Mouse (Mus musculus) forebrain, embryonic 10.5 days (tissue): ENCODE measurements around the gene Safb2. TPM values are rescaled to one million over a fixed set of nuclear protein-coding genes. Genes with fewer than 3 reads are reported as not detected.

Source experiments
- DNase-seq: peaks from one replicate; pipeline ENCODE4 v3.0.0-alpha.2; 2017; ENCODE audit warnings: low spot score; ENCODE audit errors: extremely low spot score
- H3K27ac ChIP-seq: fragments of 300-500 bp; sonication (generic); 2 replicates; pipeline ENCODE4 v1.5.1; 2016; ENCODE audit warnings: mild to moderate bottlenecking
- H3K27me3 ChIP-seq: fragments of 300-500 bp; sonication (generic); 2 replicates; pipeline ENCODE4 v1.6.1; 2016; ENCODE audit warnings: mild to moderate bottlenecking; ENCODE audit not compliant: poor library complexity, severe bottlenecking
- H3K36me3 ChIP-seq: fragments of 300-500 bp; sonication (generic); replicated peaks from 2 replicates; pipeline ENCODE4 v1.6.1; 2016; ENCODE audit warnings: mild to moderate bottlenecking, moderate library complexity
- H3K4me1 ChIP-seq: fragments of 300-500 bp; sonication (generic); 2 replicates; pipeline ENCODE4 v1.6.1; 2016
- H3K4me3 ChIP-seq: fragments of 300-500 bp; sonication (generic); 2 replicates; pipeline ENCODE4 v1.5.1; 2016; ENCODE audit warnings: mild to moderate bottlenecking, moderate library complexity
- H3K9me3 ChIP-seq: fragments of 300-500 bp; sonication (generic); 2 replicates; pipeline ENCODE4 v1.6.1; 2016; ENCODE audit warnings: mild to moderate bottlenecking, moderate library complexity
- WGBS: fragments of 180-500 bp; shearing (Covaris S2); methylation state at CpG from one replicate; pipeline ENCODE4 v1.1.7; 2016; 5-methylcytosine and 5-hydroxymethylcytosine counted together
- polyA plus RNA-seq: library from polyadenylated mRNA; unstranded; fragments of >200 nt; fragmentation: Nextera tagmentation; extraction: Ambion mirVana; gene quantifications from 2 replicates; pipeline ENCODE4 v1.2.1, GENCODE M21; 2016

Safb2 gene
- polyA plus RNA-seq, 1 experiment from 2014 or later: 84.0 TPM

DNA sequence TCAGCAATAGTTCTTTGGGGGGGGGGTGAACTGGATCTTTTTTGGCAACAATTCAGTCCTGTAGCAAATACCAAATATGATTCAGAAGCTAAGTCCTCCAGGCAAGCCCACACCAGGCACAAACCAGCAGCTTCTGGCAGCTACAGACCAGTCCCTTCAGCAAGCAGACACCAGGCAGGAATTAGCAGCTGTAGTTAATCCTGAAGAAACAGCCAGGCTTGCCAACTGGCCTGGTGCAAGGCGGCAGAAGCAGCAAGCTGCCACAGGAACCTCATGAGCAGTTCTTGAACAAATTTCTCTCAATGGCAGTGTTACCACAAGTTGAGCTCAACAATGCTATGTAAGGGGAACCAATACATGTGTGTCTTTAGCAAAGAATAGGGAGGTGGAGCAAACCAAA lies 61.6 kb downstream of the Safb2 start:
- no peak overlapping the region for H3K27ac ChIP-seq
- no peaks in the 10 kb centered on the region for H3K9me3 ChIP-seq
- no peaks in the 10 kb centered on the region for H3K36me3 ChIP-seq
- DNase-seq: no peak
- no peak overlapping the region for H3K4me3 ChIP-seq
- H3K4me1 ChIP-seq: no peaks in the 10 kb centered on the region
- H3K27me3 ChIP-seq: 0 out of 2 replicates have a peak, but pooled peaks cover 3% of the 10 kb centered on the region
- WGBS: 60% methylated on average over 1 of the region's 1 CpGs

DNA sequence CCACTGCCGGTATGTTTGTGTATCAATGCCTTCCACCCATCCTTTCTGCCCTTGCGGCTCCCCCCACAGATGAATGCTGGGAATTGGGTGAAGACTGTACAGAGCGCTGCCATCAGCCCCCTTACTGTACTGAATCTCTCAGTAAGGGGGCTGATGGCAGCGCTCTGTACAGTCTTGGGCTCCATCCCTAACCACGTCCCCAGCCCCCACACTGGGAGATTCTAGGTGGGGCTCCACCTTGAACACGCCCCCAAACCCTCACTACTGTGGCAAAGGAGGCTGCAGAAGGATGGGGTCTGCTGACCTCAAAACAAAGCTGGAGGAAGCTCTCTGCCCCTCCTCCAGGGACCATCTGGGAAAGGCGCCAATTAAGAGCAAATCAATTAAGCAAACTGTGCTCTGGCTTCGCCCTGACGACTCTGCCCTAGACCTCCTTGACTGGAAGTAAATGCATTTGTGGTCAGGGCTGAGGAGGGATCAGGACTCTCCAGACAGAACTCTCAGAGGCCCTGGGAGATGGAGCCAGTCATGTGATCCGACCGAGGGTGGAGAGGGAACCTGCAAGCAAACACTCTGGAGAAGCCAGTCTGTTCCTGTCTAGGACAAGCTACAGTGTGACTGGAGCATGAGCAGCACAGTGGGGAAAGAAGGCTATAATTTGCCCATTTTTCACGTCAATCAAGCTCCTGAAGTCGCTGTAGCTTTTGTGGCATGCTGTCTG lies 68.5 kb downstream of the Safb2 start:
- Histone ChIP-seq H3K4me3 (peak overlapping the region; percentile 25), H3K9me3 (peaks cover 15% of the 10 kb centered on the region), H3K27ac (peak overlapping the region; percentile 81), H3K36me3 (no peaks in the 10 kb centered on the region), H3K27me3 (peaks cover 64% of the 10 kb centered on the region), H3K4me1 (peaks cover 34% of the 10 kb centered on the region)
- DNase-seq: no peak
- 11% methylated on average over 13 of the region's 13 CpGs for WGBS

DNA sequence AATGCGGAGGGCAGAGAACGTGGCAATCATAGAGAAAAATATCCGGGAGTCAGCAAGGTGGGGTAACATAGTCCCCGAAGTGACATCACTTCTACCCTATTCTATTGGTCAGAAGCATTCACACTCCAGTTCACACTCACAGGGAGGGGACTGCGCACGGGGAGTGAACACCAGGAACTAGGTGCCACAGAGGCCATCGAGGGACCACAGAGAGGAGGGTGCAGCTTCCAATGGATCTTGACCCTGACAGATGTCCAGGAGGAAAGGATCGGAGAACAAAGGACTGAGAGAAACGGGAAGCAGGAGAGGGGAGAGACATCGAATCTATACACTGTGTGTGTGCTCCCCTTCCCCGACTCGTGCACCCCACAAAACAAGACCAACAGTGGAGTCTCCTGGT lies 69.5 kb downstream of the Safb2 start:
- 58% methylated on average over 12 of the region's 12 CpGs for WGBS
- Histone ChIP-seq H3K27ac (peak overlapping the region; percentile 81), H3K27me3 (peaks cover 73% of the 10 kb centered on the region)

DNA sequence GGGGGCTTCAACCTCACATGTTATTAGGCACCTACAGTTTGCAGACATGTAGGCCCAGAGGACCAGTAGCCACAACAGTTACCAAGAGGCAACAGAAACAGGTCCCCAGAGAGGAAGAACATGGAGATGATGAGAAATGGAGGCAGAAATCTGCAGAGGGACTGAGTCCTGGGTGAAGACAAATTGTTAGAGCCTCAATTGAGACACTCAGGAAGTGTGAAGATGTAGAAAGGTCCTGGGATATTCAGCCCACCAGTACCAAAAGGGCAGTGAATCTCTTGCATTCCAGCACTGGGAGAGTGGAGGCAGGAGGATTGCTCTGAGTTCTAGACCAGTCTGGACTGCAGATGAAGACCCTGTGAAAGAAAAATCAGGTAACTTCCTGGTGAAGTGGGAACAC lies 70.1 kb downstream of the Safb2 start:
- H3K27ac ChIP-seq: no peak overlapping the region
- peaks cover 79% of the 10 kb centered on the region for H3K27me3 ChIP-seq
- H3K36me3 ChIP-seq: no peaks in the 10 kb centered on the region
- H3K4me3 ChIP-seq: no peak overlapping the region
- peaks cover 15% of the 10 kb centered on the region for H3K9me3 ChIP-seq
- DNase-seq: no peak
- H3K4me1 ChIP-seq: peaks cover 49% of the 10 kb centered on the region

More for the DNA sequence above, 69.5 kb downstream of the Safb2 start:
- no peak overlapping the region for H3K4me3 ChIP-seq
- peaks cover 43% of the 10 kb centered on the region for H3K4me1 ChIP-seq
- H3K9me3 ChIP-seq: peaks cover 15% of the 10 kb centered on the region
- no peaks in the 10 kb centered on the region for H3K36me3 ChIP-seq
- DNase-seq: no peak

DNA sequence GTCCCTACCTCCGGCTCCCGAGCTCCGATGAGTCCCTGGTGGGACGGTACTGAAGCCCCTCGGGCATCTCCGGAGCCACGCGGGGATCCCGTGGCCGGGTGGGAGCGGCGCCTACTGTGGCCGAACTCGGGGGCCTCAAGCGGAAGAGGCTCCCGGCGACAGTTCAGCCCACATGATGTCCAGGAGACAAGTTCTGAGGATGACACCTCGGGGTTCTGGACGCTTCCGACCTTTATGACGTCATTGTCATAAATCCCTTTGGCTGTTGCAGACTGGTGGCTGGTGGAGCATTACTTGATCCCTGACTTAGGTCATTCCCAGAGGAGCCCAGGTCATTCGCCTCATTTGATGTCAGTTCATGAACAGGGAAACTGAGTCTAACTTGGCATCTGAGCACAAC lies 72.1 kb downstream of the Safb2 start, which contains the start of gene Znrf4:
TSS of gene Znrf4 (minus strand) at position 122 of the 400 bp plus-strand sequence.
- DNase-seq: no peak
- peak within 1 kb of the TSS; percentile 38 for H3K4me3 ChIP-seq
- H3K4me1 ChIP-seq: peaks cover 69% of the 10 kb centered on the region
- H3K27me3 ChIP-seq: peaks cover 92% of the 10 kb centered on the region
- 67% methylated on average over 22 of the region's 22 CpGs for whole genome bisulfite sequencing
- H3K36me3 ChIP-seq: no peaks in the 10 kb centered on the region
- H3K27ac ChIP-seq: peak within 1 kb of the TSS; percentile 97
- H3K9me3 ChIP-seq: peaks cover 15% of the 10 kb centered on the region

DNA sequence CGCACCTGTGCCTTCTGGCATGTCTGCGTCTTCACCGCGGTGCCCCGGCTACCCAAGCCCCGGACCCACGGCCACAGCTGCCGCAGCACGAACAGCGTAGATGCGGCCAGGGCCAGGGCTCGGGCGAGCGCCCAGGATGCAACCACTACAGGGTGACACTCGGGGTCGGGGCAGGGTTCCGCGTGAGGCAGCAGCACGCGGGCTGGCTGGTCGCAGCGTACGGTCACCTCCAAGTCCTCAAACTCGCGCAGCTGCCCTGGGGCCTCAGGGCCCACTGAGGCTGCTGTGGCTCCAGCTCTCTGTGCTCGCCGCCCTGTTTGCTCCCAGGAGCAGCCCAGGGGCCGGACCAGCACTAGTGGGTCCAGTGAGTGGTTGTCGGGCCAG lies 72.7 kb downstream of the Safb2 start:
- Histone ChIP-seq H3K27me3 (peaks cover 87% of the 10 kb centered on the region), H3K36me3 (no peaks in the 10 kb centered on the region), H3K4me1 (peaks cover 76% of the 10 kb centered on the region), H3K27ac (peak overlapping the region; percentile 97), H3K9me3 (peaks cover 15% of the 10 kb centered on the region), H3K4me3 (peak overlapping the region; percentile 38)
- no peak for DNase-seq
- 23% methylated on average over 29 of the region's 29 CpGs for WGBS

DNA sequence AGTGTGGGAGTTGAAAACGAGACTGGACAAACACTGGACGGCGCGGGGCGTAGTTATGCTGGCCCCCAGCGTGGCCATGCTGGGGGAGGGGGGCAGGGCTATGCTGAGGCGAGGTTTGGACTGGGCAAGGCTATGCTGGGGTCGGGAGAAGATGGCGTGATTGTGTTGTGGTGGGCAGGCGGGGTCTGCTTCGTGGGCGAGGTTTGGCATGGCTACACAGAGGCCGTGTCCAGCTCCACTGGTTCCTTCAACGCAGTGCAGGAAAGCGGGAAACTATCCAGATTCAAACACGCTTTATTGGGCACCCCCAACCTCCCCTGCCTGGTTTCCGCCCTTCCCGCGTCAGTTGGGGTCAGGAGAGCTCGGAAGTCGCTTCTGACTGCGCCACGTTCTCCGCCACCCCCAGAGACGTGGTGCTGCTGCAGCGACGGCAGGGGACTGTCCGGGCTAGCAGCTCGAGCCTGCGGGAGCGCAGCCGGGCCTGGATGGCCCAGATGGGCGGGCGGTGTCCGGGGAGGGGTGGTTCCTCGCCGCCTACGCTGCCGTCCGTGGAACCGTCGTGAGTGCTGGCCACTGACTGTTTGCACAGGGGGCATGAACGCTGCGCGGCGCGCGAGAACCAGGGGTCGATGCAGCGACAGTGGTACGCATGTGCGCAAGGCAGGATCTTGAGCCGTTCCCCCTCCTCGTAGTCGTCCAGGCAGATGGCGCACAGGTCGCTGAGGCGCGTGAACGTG lies 73.2 kb downstream of the Safb2 start:
- peak overlapping the region; percentile 97 for H3K27ac ChIP-seq
- no peaks in the 10 kb centered on the region for H3K36me3 ChIP-seq
- peak overlapping the region; percentile 38 for H3K4me3 ChIP-seq
- peaks cover 87% of the 10 kb centered on the region for H3K27me3 ChIP-seq
- peak; percentile 27 for DNase-seq
- WGBS: 8% methylated on average over 60 of the region's 60 CpGs
- H3K4me1 ChIP-seq: peaks cover 76% of the 10 kb centered on the region
- H3K9me3 ChIP-seq: peaks cover 15% of the 10 kb centered on the region

Other genes with a start within 250 kb of the Safb2 start
- gene Ptprs, start 108.1 kb downstream of the Safb2 start, polyA plus RNA-seq: 80.3 and 91.5 TPM in 2 replicates
- not detected in 2 replicates for gene Znrf4, start 72.2 kb downstream of the Safb2 start, polyA plus RNA-seq
- 1.1 and 1.3 TPM in 2 replicates for gene Gm20219, start 30.2 kb downstream of the Safb2 start, polyA plus RNA-seq
- 160 and 172 TPM in 2 replicates for gene Safb, start 240 bp upstream of the Safb2 start, polyA plus RNA-seq
- 192 and 193 TPM in 2 replicates for gene 2410015M20Rik, start 25.2 kb upstream of the Safb2 start, polyA plus RNA-seq
- 1,518 and 1,601 TPM in 2 replicates for gene Rpl36, start 28.8 kb upstream of the Safb2 start, polyA plus RNA-seq
- gene Lonp1, start 42.3 kb upstream of the Safb2 start, polyA plus RNA-seq: 61.8 and 62.3 TPM in 2 replicates
- 0.53 and 0.81 TPM in 2 replicates for gene Catsperd, start 43.6 kb upstream of the Safb2 start, polyA plus RNA-seq
- gene Ranbp3, start 88.7 kb upstream of the Safb2 start, polyA plus RNA-seq: 144 and 147 TPM in 2 replicates
- 366 and 374 TPM in 2 replicates for gene Ndufa11, start 133.2 kb upstream of the Safb2 start, polyA plus RNA-seq
- gene Vmac, start 133.4 kb upstream of the Safb2 start, polyA plus RNA-seq: 11.1 and 12.2 TPM in 2 replicates
- 3.2 and 3.5 TPM in 2 replicates for gene Nrtn, start 172.9 kb upstream of the Safb2 start, polyA plus RNA-seq
- gene Dus3l, start 180.2 kb upstream of the Safb2 start, polyA plus RNA-seq: 46.0 and 46.2 TPM in 2 replicates
- gene Prr22, start 185.7 kb upstream of the Safb2 start, polyA plus RNA-seq: 1.8 and 1.9 TPM in 2 replicates
- 7.8 and 9.6 TPM in 2 replicates for gene Rfx2, start 246.4 kb upstream of the Safb2 start, polyA plus RNA-seq